Mouse (Mus musculus): ENCODE results near the gene Rrbp1.

GRCm38 (mm10) chr2:143988016-143988415 is 23.0 kb downstream of the Rrbp1 start:
- no peak for TF ChIP-seq CTCF (IDR thresholded peaks at IDR 0.05)
- TF ChIP-seq EP300 (IDR thresholded peaks at IDR 0.05), result no peak
